Mouse (Mus musculus): ENCODE results near the gene Enpp7.
A peak's percentile ranks its signal among the peaks of the same experiment; 100 is the strongest.

Enpp7 gene

GRCm38 (mm10) chr11:118987999-118988398 is at the start of gene Enpp7:
TSS of gene Enpp7 (plus strand) at chr11:118988188.
- DNase-seq (ENCODE audit: low read depth): no peak

DNA sequence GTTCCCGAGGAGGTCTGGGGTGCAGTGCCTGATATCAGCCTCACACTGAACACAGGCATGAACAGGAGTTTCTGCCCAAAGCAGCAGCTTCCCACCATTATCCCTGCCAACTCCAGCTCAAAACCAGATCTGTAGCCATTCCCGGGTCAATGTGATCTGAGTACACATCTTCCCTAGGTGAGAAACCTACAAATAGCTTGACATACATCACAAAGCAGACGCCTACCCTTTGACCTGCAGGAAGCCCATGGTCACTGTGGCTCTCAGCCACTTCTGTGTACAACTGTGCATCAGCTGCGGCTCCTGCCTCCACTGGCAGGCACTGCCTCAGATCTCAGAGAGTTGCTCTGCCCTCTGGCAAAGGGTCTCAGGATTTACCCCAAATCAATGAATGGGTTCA is 48.3 kb upstream of the Enpp7 start:
- DNase-seq (ENCODE audit: low read depth): no peak

DNA sequence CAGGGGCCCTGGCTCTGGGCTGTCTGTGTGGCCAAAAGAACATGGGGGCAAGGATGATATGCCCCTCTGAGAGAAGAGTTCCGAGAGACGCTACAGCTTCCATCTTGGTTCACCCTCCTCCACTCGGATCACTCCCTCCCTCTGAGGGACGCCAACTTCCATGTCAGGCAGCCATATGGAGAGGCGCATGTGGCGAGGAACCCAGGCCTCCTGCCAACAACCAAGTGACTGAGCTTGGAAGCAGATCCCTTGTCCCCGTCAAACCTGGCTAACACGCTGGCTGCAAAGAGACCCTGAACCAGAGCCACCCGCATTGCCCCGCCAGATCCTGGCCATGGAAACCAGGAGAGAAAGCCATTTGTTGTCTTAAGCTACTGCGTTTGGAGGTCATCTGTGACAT is 47.4 kb upstream of the Enpp7 start:
- no peak for DNase-seq (ENCODE audit: low read depth)

GRCm38 (mm10) chr11:118941268-118941667 is 46.7 kb upstream of the Enpp7 start:
- DNase-seq (ENCODE audit: low read depth): no peak

GRCm38 (mm10) chr11:118945868-118946267 is 42.1 kb upstream of the Enpp7 start:
- no peak for DNase-seq (ENCODE audit: low read depth)

DNA sequence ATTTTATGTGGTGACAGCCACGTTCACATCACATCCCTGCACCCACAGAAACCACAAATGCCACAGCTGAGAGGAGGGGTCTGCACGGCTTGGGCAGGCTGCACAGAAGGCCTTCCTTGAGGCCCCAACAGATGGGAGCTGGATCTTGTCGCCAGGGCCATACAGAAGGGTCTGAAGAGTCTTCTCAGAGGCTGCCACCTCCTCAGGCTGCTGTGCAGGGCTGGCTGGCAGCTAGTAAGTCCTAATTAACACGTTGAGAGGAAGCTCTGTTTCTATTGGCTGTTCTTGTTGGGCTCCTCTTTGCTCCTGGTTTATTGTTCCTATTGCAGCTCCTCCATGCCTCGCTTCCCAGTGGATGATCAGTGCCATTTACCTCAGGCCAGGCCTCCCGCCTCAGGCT is 33.0 kb upstream of the Enpp7 start:
- DNase-seq (ENCODE audit: low read depth): no peak

DNA sequence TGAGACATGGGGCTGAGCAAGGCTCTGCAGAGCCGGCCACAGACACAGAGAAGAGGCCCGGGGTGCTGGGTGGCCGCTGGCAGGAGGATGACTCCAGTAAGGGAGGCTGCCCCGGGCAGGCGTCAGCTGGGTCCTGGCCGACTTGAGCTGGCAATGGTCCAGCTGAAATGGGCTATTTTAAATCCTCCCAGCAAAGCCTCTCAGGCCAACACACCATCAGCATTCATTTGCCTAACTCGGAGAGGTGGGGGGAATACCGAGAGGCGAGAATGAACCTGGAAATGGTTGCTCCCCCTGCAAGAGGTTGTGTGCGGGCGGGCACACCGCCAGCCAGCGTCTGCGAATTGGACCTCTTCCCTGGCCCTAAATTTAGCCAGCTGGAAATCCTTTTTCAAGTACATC is 30.9 kb upstream of the Enpp7 start:
- DNase-seq (ENCODE audit: low read depth): no peak

DNA sequence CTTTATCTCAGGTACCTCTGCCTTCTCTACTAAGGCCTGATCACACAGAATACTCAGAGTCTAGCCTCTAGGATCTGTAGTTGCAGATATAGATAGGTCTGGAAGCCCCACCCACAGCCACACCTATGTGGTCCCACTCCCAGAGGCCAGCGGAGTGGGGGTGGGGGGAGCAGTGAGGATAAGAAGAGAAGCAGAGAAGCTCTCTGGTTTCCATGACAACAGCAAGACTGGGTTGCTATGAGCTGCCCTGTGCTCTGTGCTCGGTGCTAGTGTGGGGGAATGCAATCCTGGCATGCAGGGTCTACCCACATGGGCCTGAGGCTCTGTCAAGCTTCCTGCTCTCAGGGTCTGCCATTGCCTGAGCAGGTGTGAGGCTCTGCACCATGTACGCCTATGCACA is 27.3 kb upstream of the Enpp7 start:
- no peak for DNase-seq (ENCODE audit: low read depth)

DNA sequence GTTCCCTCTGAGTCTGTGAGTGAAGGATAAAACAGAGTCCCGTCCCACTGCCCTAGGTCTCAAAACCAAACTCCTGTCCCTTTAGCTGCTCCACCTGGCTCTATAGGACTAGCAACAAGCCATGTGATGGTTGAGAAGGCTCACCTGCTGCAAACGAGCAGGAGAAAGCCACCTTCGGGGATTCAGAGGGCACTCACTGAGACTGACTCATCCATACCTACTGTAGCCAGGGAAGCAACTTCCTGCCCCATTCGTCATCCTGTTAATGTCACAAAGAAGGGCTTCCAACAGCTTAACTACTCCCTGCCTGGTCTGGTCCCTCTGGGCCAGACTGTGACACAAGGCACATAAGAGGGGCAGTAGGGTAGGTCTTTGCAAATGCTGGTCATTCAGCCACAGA is 25.5 kb upstream of the Enpp7 start:
- no peak for DNase-seq (ENCODE audit: low read depth)

DNA sequence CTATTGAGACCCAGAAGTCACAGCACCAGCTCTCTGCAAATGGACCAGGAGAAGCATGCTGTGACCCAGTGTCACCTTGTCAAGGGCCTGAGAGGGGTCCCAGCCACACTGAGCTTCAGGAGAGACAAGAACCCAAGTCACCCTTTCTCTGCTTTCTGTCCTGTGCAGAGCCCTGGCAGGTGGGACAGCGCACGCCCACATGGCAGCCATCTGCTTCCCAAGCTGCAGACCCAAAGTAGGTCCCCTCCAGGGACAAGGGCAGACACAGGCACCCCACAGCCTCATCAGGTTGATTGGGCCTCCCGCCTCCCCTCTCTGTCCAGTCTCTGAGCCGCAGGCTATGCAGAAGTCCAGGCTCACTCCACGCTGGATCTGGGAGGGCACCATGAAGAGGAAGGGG is 24.1 kb upstream of the Enpp7 start:
- DNase-seq (ENCODE audit: low read depth): no peak

- DNase-seq (ENCODE audit: low read depth): no peak
These were observed 22.9 kb upstream of the Enpp7 start for GRCm38 (mm10) chr11:118965078-118965477.

DNA sequence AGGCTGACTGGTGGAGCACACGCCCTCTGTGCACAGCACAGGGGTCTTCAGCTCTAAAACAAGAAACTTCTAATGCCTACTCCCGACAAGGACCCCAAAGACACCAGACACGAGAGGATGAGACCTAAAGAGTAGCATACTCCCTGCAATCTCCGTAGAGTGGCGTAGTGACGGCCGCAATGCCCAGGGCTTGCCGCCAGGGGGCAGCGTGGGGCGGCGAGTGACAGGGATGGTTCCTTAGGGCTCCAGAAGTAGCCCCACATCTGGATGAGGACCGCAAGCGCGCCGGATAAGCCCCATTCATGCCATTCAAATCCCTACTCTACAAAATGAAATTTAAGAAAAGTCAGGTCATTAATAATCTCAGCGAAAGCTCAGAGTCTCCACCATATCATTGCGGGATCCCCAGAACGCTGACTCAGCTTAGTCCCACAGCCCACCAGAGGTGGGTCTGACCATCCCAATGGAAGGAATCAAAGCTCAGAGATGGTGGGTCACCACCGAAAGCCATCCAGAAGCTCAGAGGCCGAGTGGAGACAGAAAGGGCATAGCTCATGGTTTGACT is 16.4 kb upstream of the Enpp7 start:
- peak; percentile 40 for DNase-seq (ENCODE audit: low read depth)

- DNase-seq (ENCODE audit: low read depth): no peak
These were observed 15.3 kb upstream of the Enpp7 start for GRCm38 (mm10) chr11:118972431-118973377.

- DNase-seq (ENCODE audit: low read depth): no peak
These were observed 13.6 kb upstream of the Enpp7 start for GRCm38 (mm10) chr11:118974340-118974739.

- peak; percentile 71 for DNase-seq (ENCODE audit: low read depth)
These were observed 12.6 kb upstream of the Enpp7 start for GRCm38 (mm10) chr11:118975427-118975826.

- DNase-seq (ENCODE audit: low read depth): peak; percentile 62
These were observed 12.1 kb upstream of the Enpp7 start for GRCm38 (mm10) chr11:118975917-118976316.

DNA sequence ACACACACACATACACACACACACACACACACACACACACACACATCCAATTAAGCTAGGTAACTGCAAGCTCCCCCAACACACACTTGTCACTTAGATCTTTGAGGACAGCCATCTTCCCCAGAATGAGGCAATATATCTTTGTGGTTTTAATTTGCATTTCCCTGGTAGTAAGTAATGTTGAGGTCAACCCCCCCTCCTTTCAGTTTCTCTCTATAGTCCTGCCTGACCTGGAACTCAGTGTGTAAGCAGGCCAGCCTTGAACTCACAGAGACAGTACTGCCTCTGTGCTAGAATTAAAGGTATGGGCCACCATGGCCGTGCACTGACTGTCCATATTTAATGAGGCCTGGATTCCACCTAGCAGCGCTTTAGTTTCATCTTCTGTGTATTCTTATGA is 7.6 kb upstream of the Enpp7 start:
- peak; percentile 77 for DNase-seq (ENCODE audit: low read depth)

- no peak for DNase-seq (ENCODE audit: low read depth)
These were observed 6.8 kb upstream of the Enpp7 start for GRCm38 (mm10) chr11:118981012-118981776.

- no peak for DNase-seq (ENCODE audit: low read depth)
These were observed 5.3 kb upstream of the Enpp7 start for GRCm38 (mm10) chr11:118982593-118983113.

DNA sequence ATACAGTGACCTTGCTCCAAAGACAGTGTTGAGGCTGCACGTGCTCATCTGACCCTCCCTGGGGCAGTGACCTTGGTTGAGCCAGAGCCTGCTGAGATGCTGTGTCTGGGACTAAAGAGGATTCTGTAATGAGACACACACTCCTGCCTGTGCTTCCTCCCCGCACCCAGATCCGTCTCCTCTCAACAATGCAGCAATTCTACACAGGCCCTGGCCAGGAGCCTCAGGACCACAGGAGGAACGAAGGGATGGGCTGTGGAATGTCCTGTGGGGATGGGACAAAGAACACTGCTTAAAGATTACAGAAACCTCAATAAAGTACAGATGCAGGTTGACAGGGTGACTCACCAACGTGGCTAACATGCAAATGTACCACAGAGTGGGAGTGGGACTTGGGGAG is 2.4 kb upstream of the Enpp7 start:
- no peak for DNase-seq (ENCODE audit: low read depth)

DNA sequence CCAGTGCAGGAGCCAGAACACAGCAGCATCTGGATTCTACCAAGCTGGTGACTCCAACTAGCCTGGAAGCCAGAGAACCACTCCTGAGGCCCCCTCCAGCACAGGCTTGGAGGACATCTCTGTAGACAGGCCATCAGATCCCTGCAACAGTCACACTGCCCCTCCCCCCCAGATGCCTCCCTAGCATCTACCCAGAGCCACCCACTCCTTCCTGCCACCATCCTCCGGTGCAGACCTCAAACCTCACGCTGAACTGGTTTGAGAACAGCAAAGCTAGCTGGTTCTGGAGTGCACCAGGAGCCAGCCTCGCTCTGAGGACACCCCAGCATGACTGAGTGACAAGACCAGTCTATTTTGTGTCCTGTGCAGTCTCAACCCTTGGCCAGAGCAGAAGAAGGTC is 4.8 kb downstream of the Enpp7 start:
- DNase-seq (ENCODE audit: low read depth): peak; percentile 82

DNA sequence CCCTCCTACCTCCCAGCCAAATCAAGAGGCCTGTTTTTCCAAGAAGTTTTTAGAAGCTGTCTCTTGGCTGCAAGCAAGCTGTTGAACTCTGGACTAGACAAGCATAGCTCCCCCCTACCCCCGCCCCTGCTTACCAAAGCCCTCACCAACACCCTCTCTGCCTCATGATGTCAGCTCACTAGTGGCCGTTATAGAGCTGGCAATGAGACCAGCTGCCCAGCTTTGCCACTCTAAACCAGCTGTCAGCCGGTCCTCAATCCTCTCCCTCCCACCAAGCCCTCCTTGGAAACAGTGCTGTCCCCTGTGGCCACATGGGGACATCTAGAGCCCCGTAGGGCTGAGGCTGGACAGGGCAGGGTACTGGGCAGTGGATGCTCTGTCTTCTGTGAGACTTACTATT is 7.5 kb downstream of the Enpp7 start:
- no peak for DNase-seq (ENCODE audit: low read depth)

DNA sequence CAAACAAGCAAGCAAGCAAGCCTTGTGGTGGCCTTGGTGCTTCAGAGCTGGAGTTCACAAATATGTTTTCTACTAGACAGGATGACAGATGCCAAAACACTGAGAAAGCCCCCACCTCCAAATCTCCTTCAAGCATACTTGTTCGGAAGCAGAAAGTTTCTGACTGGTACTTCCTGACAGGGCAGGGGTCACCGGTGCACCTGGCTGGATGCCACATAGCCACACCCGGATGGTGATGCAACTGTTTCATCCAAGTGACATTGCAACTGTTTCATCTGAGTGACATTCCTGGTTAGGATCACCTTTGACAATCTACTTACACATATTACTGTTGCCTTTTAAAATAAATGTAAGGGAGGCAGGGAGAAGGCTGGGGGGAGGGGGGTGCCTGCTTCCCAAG is 9.2 kb downstream of the Enpp7 start:
- peak; percentile 53 for DNase-seq (ENCODE audit: low read depth)
